In the genomic region with DNA sequence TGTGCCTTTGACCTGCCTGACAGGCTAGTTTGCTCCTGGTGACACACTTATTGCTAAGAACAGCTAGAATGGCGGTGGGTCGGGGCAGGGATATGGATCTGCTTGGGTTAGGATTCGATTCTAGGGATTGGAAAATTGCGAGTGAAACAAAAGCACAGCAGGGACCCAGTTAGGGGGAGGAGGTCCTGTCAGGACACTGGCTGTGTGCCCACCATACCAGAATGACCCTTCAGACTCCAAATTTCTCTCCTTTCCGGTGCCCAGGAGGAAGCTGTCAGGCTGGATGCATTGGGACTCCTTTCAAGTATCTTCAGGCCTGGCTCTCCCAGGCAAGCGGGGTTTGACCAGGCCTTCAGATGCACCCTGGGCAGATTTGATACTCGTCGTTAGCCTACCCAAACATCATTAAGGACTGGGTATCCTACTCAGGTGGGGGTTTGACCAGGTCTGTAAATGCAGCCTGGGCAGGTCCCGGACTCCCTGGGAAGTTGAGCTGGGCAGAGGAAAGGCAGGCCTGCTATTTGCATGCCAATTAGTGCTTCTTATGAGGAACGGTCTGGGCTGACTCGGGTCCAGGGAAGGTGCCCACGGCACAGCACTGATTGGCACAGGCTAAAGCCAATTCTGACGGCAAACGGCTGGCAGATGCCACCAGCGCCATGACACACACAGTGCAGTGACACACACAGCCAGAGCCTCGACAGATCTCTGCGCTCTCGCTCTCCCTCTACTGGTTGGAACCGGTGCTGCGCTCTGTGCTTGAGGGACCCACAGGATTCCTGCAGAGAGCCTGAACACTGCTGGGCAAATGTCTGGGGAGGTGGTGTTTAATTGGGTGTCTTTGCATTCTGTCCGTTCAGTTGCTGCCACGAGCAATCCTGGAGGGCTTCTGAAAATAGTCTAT, we compare ENCODE assay signal across 7 mouse cellular contexts.
DNase-seq lines count a peak whose midpoint lies in the region; ATAC-seq and TF ChIP-seq lines count a peak whose summit lies in the region.

No protein-coding gene starts in this region.

- 0 out of 2 replicates have a peak, but pooled peaks cover 5% of the 10 kb centered on the region for H3K4me1 ChIP-seq in hindbrain, postnatal 0 days (ENCODE audit: insufficient read depth, low read length)

- H3K9me3 ChIP-seq in hindbrain, postnatal 0 days (ENCODE audit: low read length), result no peaks in the 10 kb centered on the region

- 19% methylated on average over 22 of the region's 22 CpGs for WGBS in hindbrain, postnatal 0 days

- no peak overlapping the region for H3K4me3 ChIP-seq in hindbrain, postnatal 0 days (ENCODE audit: low read length)

- H3K36me3 ChIP-seq in hindbrain, postnatal 0 days (ENCODE audit: insufficient read depth, low read length), result no peaks in the 10 kb centered on the region

- peak overlapping the region; percentile 45 for H3K27ac ChIP-seq in hindbrain, postnatal 0 days

- no peaks in the 10 kb centered on the region for H3K27me3 ChIP-seq in hindbrain, postnatal 0 days (ENCODE audit: insufficient read depth, low read length)

- peak overlapping the region; percentile 41 for H3K4me2 ChIP-seq in hindbrain, postnatal 0 days (ENCODE audit: low read depth, low read length)

- ATAC-seq in hindbrain, postnatal 0 days, result peak; percentile 94

- TF ChIP-seq CTCF in hindbrain, postnatal 0 days (IDR thresholded peaks at IDR 0.05; ENCODE audit: low read depth), result peak; percentile 95

- H3K9ac ChIP-seq in hindbrain, postnatal 0 days (replicated peaks; ENCODE audit: low read length), result no peak overlapping the region

- peak; percentile 76 to 84 for DNase-seq in adrenal gland, adult 18-20 months (ENCODE audit: low spot score in 2 of 2)
- DNase-seq in cerebellum, postnatal 10 days, result peak; percentile 98
- DNase-seq in frontal cortex, postnatal 14 days (ENCODE audit: low spot score in 2 of 2), result peak; percentile 46 to 81
- DNase-seq in hindbrain, postnatal 0 days (ENCODE audit: low spot score), result peak; percentile 86
- DNase-seq in left cerebral cortex, adult 11 months (ENCODE audit: low spot score), result peak; percentile 64
- peak; percentile 59 to 73 for DNase-seq in lung, postnatal 4 days
- peak; percentile 84 for DNase-seq in right cerebral cortex, postnatal 4 days
